Mouse (Mus musculus) spleen, postnatal 14 days (tissue): ENCODE results near the gene Terb2.

Source experiments
- DNase-seq, 2 experiments: peaks; one replicate each; pipeline ENCODE4 v3.0.0; 2021 to 2022; ENCODE audit warnings: low spot score in 2 of 2

The Terb2 gene

GRCm38 (mm10) chr2:122233341-122233740 lies 47.3 kb downstream of the Terb2 start:
- DNase-seq, result no peak

- DNase-seq, result no peak
Measured at GRCm38 (mm10) chr2:122233759-122234557, 47.9 kb downstream of the Terb2 start.

- DNase-seq, result peak; percentile 39 to 53
Measured at GRCm38 (mm10) chr2:122234611-122235288, 48.7 kb downstream of the Terb2 start, which contains the start of gene Sord. Gene Sord (plus strand): TSS chr2:122234749.

GRCm38 (mm10) chr2:122235425-122235824 lies 49.4 kb downstream of the Terb2 start:
- no peak for DNase-seq

- no peak for DNase-seq
Measured at GRCm38 (mm10) chr2:122236321-122236720, 50.2 kb downstream of the Terb2 start.

- no peak for DNase-seq
Measured at GRCm38 (mm10) chr2:122237891-122238470, 51.9 kb downstream of the Terb2 start.

GRCm38 (mm10) chr2:122240735-122241134 lies 54.7 kb downstream of the Terb2 start:
- DNase-seq, result no peak

GRCm38 (mm10) chr2:122241226-122241625 lies 55.2 kb downstream of the Terb2 start:
- DNase-seq, result no peak

GRCm38 (mm10) chr2:122241935-122242334 lies 55.9 kb downstream of the Terb2 start:
- DNase-seq, result no peak

GRCm38 (mm10) chr2:122243671-122244131 lies 57.6 kb downstream of the Terb2 start:
- DNase-seq, result peak; percentile 37 to 55

GRCm38 (mm10) chr2:122247786-122248185 lies 61.7 kb downstream of the Terb2 start:
- DNase-seq, result no peak

- DNase-seq, result no peak
Measured at GRCm38 (mm10) chr2:122255997-122256396, 69.9 kb downstream of the Terb2 start.
